Mouse (Mus musculus) urinary bladder, postnatal 10 days (tissue): ENCODE data around the gene Prl7c1.
"Not testable (repeated sequence)": the region's sequence is repeated elsewhere in the genome, so short reads cannot be mapped to it uniquely, and the experiment has no call there.

Source experiments
- DNase-seq: peaks from one replicate; pipeline ENCODE4 v3.0.0; 2022; ENCODE audit warnings: low spot score

The Prl7c1 gene

GRCm38 (mm10) chr13:27780704-27781103 lies at the start of gene Prl7c1:
Gene Prl7c1 (minus strand): TSS chr13:27780804.
- not testable (repeated sequence) for DNase-seq

DNA sequence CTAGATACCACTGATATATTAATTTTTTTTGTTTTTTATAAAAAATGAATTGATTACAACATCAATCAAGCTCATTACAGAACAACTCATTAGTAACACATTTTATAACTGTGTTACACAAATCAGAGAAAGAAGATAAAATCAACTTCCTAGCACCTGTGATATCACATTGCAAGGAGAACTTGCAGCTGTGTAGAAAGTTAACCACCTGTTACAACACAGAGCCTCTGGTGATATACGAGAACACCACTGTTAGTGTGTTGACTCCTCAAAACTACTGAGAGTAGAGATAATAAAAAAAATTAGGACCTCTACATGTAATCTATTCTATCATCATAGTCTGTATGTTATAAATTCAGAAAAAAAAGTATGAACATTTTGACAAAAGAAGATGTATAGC lies 22.2 kb upstream of the Prl7c1 start:
- no peak for DNase-seq

DNA sequence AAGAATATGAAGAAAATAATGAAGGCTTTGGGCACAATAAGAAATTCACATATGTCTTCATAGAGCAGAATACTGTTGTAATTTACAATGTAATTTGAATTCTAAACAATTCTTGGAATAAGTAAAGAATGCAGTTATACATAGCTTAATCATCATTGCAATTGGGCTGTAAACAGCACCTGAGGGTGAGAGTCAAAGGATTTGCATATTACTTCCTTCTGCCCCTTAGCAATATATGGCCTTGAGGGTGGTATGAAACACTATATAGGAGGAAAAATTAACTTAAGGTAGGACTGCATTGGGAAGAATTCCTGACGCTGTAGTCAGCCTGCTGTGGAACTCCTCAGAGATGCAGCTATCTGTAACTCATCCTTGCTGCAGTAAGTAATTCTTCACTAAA lies 20.8 kb upstream of the Prl7c1 start, which contains the start of gene Prl2a1:
Gene Prl2a1 (plus strand): TSS at position 301 of the 400 bp plus-strand sequence.
- no peak for DNase-seq

GRCm38 (mm10) chr13:27799303-27799702 lies 18.7 kb upstream of the Prl7c1 start:
- no peak for DNase-seq

GRCm38 (mm10) chr13:27734512-27735186 lies 46.0 kb downstream of the Prl7c1 start:
- DNase-seq = no peak

GRCm38 (mm10) chr13:27730286-27730959 lies 50.2 kb downstream of the Prl7c1 start:
- not testable (repeated sequence) for DNase-seq

- not testable (repeated sequence) for DNase-seq
Observed at GRCm38 (mm10) chr13:27725057-27725456, 55.5 kb downstream of the Prl7c1 start.
